16 mouse cellular contexts compared by ENCODE assay signal in genomic region chr1:137906883-137907282, GRCm38 (mm10).
DNase-seq lines count a peak whose midpoint lies in the region; ATAC-seq lines count a peak whose summit lies in the region.
"Had no signal": no experiment of that assay in that cellular context is flagged by ENCODE, and none has a peak within 500 bp of the region (broad histone marks: within the 10 kb centered on the region; RNA-seq: fewer than 3 reads in every experiment).

No protein-coding gene starts in this region.

- peaks cover 63% of the 10 kb centered on the region for H3K4me1 ChIP-seq in forebrain, embryonic 15.5 days
- peaks cover 36% of the 10 kb centered on the region for H3K4me1 ChIP-seq in forebrain, embryonic 14.5 days (ENCODE audit: control insufficient read depth, insufficient read depth, low read length)
- peaks cover 57% of the 10 kb centered on the region for H3K4me1 ChIP-seq in midbrain, embryonic 13.5 days (replicated peaks)
- peaks cover 36% of the 10 kb centered on the region for H3K4me1 ChIP-seq in midbrain, embryonic 15.5 days
- peaks cover 2% of the 10 kb centered on the region for H3K4me1 ChIP-seq in intestine, embryonic 16.5 days (ENCODE audit: control insufficient read depth, insufficient read depth, low read length)
- H3K4me1 ChIP-seq in limb, embryonic 12.5 days (replicated peaks): peaks cover 35% of the 10 kb centered on the region

- peak overlapping the region; percentile 1; the same call in 1 of the 2 replicates for H3K27ac ChIP-seq in forebrain, embryonic 15.5 days (replicated peaks)
- no peak overlapping the region for H3K27ac ChIP-seq in forebrain, embryonic 14.5 days (ENCODE audit: low read depth, low read length)
- no peak overlapping the region for H3K27ac ChIP-seq in midbrain, embryonic 13.5 days
- H3K27ac ChIP-seq in midbrain, embryonic 15.5 days: no peak overlapping the region
- H3K27ac ChIP-seq in intestine, embryonic 16.5 days (ENCODE audit: low read length): no peak overlapping the region
- H3K27ac ChIP-seq in limb, embryonic 12.5 days: peak overlapping the region; percentile 36; the same call in 1 of the 2 replicates
- H3K27ac ChIP-seq: hindbrain, embryonic 12.5 days had no signal

- no peaks in the 10 kb centered on the region for H3K9me3 ChIP-seq in forebrain, embryonic 15.5 days
- no peaks in the 10 kb centered on the region for H3K9me3 ChIP-seq in forebrain, embryonic 14.5 days (replicated peaks; ENCODE audit: control insufficient read depth, low read length)
- no peaks in the 10 kb centered on the region for H3K9me3 ChIP-seq in midbrain, embryonic 13.5 days
- H3K9me3 ChIP-seq in midbrain, embryonic 15.5 days: no peaks in the 10 kb centered on the region
- H3K9me3 ChIP-seq in intestine, embryonic 16.5 days (ENCODE audit: control insufficient read depth, low read length): no peaks in the 10 kb centered on the region
- H3K9me3 ChIP-seq in limb, embryonic 12.5 days: no peaks in the 10 kb centered on the region
- H3K9me3 ChIP-seq: hindbrain, embryonic 12.5 days had no signal

- no peak overlapping the region for H3K9ac ChIP-seq in forebrain, embryonic 15.5 days (replicated peaks)
- H3K9ac ChIP-seq in forebrain, embryonic 14.5 days (ENCODE audit: low read length): no peak overlapping the region
- H3K9ac ChIP-seq in midbrain, embryonic 13.5 days (replicated peaks): no peak overlapping the region
- H3K9ac ChIP-seq in midbrain, embryonic 15.5 days: no peak overlapping the region
- H3K9ac ChIP-seq in intestine, embryonic 16.5 days (ENCODE audit: low read depth, low read length): no peak overlapping the region
- no peak overlapping the region for H3K9ac ChIP-seq in limb, embryonic 12.5 days (replicated peaks)
- H3K9ac ChIP-seq: hindbrain, embryonic 12.5 days had no signal

- no peak for DNase-seq in forebrain, embryonic 14.5 days (ENCODE audit: low spot score)
- DNase-seq in lung, postnatal 25 days (ENCODE audit: low spot score): no peak
- no peak for DNase-seq in testis, postnatal 14 days (ENCODE audit: low spot score)
- DNase-seq: adrenal gland, adult 8-10 months; gastrocnemius, postnatal 36 days; lung, adult 2 months; lung, postnatal 4 days; thymus, adult 18-20 months had no signal

- 0 out of 2 replicates have a peak overlapping the region, but pooled peaks have one; percentile 4 for H3K4me3 ChIP-seq in forebrain, embryonic 15.5 days
- no peak overlapping the region for H3K4me3 ChIP-seq in forebrain, embryonic 14.5 days (ENCODE audit: low read depth, low read length)
- H3K4me3 ChIP-seq in midbrain, embryonic 13.5 days (replicated peaks): 0 out of 2 replicates have a peak overlapping the region, but pooled peaks have one; percentile 2
- H3K4me3 ChIP-seq in midbrain, embryonic 15.5 days: no peak overlapping the region
- no peak overlapping the region for H3K4me3 ChIP-seq in intestine, embryonic 16.5 days (ENCODE audit: low read length)
- no peak overlapping the region for H3K4me3 ChIP-seq in limb, embryonic 12.5 days (replicated peaks)
- H3K4me3 ChIP-seq: hindbrain, embryonic 12.5 days had no signal

- H3K27me3 ChIP-seq in forebrain, embryonic 15.5 days: no peaks in the 10 kb centered on the region
- no peaks in the 10 kb centered on the region for H3K27me3 ChIP-seq in forebrain, embryonic 14.5 days (replicated peaks; ENCODE audit: control insufficient read depth, insufficient read depth, low read length)
- H3K27me3 ChIP-seq in midbrain, embryonic 13.5 days: no peaks in the 10 kb centered on the region
- no peaks in the 10 kb centered on the region for H3K27me3 ChIP-seq in midbrain, embryonic 15.5 days (replicated peaks)
- no peaks in the 10 kb centered on the region for H3K27me3 ChIP-seq in intestine, embryonic 16.5 days (replicated peaks; ENCODE audit: control insufficient read depth, insufficient read depth, low read length)
- H3K27me3 ChIP-seq in limb, embryonic 12.5 days: no peaks in the 10 kb centered on the region
- H3K27me3 ChIP-seq: hindbrain, embryonic 12.5 days had no signal

- 23% methylated on average over 5 of the region's 5 CpGs for WGBS in forebrain, embryonic 15.5 days
- 22% methylated on average over 5 of the region's 5 CpGs for WGBS in forebrain, embryonic 14.5 days
- 29% methylated on average over 5 of the region's 5 CpGs for WGBS in midbrain, embryonic 13.5 days
- 29% methylated on average over 5 of the region's 5 CpGs for WGBS in midbrain, embryonic 15.5 days
- 40% methylated on average over 5 of the region's 5 CpGs for WGBS in intestine, embryonic 16.5 days
- 13% methylated on average over 5 of the region's 5 CpGs for WGBS in limb, embryonic 12.5 days

- peaks cover 8% of the 10 kb centered on the region for H3K36me3 ChIP-seq in forebrain, embryonic 15.5 days
- H3K36me3 ChIP-seq in forebrain, embryonic 14.5 days (ENCODE audit: control insufficient read depth, insufficient read depth, low read length): peaks cover 10% of the 10 kb centered on the region; the same call in 1 of the 2 replicates
- peaks cover 10% of the 10 kb centered on the region; the same call in 1 of the 2 replicates for H3K36me3 ChIP-seq in midbrain, embryonic 13.5 days
- H3K36me3 ChIP-seq in midbrain, embryonic 15.5 days (replicated peaks): no peaks in the 10 kb centered on the region
- no peaks in the 10 kb centered on the region for H3K36me3 ChIP-seq in intestine, embryonic 16.5 days (ENCODE audit: control insufficient read depth, insufficient read depth, low read length)
- H3K36me3 ChIP-seq in limb, embryonic 12.5 days: peaks cover 16% of the 10 kb centered on the region
- H3K36me3 ChIP-seq: hindbrain, embryonic 12.5 days had no signal

- peak overlapping the region; percentile 22; the same call in 1 of the 2 replicates for H3K4me2 ChIP-seq in forebrain, embryonic 15.5 days (replicated peaks)
- H3K4me2 ChIP-seq in forebrain, embryonic 14.5 days (ENCODE audit: low read length): no peak overlapping the region
- H3K4me2 ChIP-seq in midbrain, embryonic 13.5 days (replicated peaks): peak overlapping the region; percentile 20; the same call in 1 of the 2 replicates
- no peak overlapping the region for H3K4me2 ChIP-seq in midbrain, embryonic 15.5 days
- H3K4me2 ChIP-seq in intestine, embryonic 16.5 days (ENCODE audit: low read depth, low read length): no peak overlapping the region
- peak overlapping the region; percentile 13; the same call in 1 of the 2 replicates for H3K4me2 ChIP-seq in limb, embryonic 12.5 days
- H3K4me2 ChIP-seq: hindbrain, embryonic 12.5 days; liver, embryonic 11.5 days; midbrain, embryonic 11.5 days had no signal

- ATAC-seq in forebrain, embryonic 15.5 days (replicated peaks): no peak
- ATAC-seq in forebrain, embryonic 14.5 days: no peak
- ATAC-seq in midbrain, embryonic 13.5 days: no peak
- no peak for ATAC-seq in midbrain, embryonic 15.5 days (replicated peaks)
- peak; percentile 92 for ATAC-seq in intestine, embryonic 16.5 days
- ATAC-seq in limb, embryonic 12.5 days (ENCODE audit: insufficient number of reproducible peaks, insufficient read depth, low FRiP score, low TSS enrichment, low read depth): no peak

Comparison
In these comparisons a context has a peak if more than half of its experiments do, and no peak if none do; other contexts are left out.
1. H3K27ac ChIP-seq: peak in forebrain, embryonic 15.5 days (single experiment) and limb, embryonic 12.5 days (single experiment); none in forebrain, embryonic 14.5 days (single experiment), midbrain, embryonic 13.5 days (single experiment), midbrain, embryonic 15.5 days (single experiment) and intestine, embryonic 16.5 days (single experiment).
2. H3K4me2 ChIP-seq: peak in forebrain, embryonic 15.5 days (single experiment), midbrain, embryonic 13.5 days (single experiment) and limb, embryonic 12.5 days (single experiment); none in forebrain, embryonic 14.5 days (single experiment), midbrain, embryonic 15.5 days (single experiment) and intestine, embryonic 16.5 days (single experiment).
3. H3K4me3 ChIP-seq: peak in forebrain, embryonic 15.5 days (single experiment) and midbrain, embryonic 13.5 days (single experiment); none in forebrain, embryonic 14.5 days (single experiment), midbrain, embryonic 15.5 days (single experiment), intestine, embryonic 16.5 days (single experiment) and limb, embryonic 12.5 days (single experiment).